ENCODE assay signal across 9 mouse cellular contexts in genomic region chr3:38482749-38483148, GRCm38 (mm10). TPM values are rescaled to one million over a fixed set of nuclear protein-coding genes. Genes with fewer than 3 reads are reported as not detected.
DNase-seq lines count a peak whose midpoint lies in the region; ATAC-seq and TF ChIP-seq lines count a peak whose summit lies in the region.
"Had no signal": no experiment of that assay in that cellular context is flagged by ENCODE, and none has a peak within 500 bp of the region (broad histone marks: within the 10 kb centered on the region; RNA-seq: fewer than 3 reads in every experiment).

No protein-coding gene starts in this region.

- WGBS in heart, embryonic 10.5 days = 41% methylated on average over 11 of the region's 11 CpGs
- 34% methylated on average over 11 of the region's 11 CpGs for WGBS in limb, embryonic 14.5 days
- WGBS in neural tube, embryonic 15.5 days = 13% methylated on average over 11 of the region's 11 CpGs

- H3K36me3 ChIP-seq in heart, embryonic 10.5 days = peaks cover 26% of the 10 kb centered on the region
- H3K36me3 ChIP-seq in limb, embryonic 14.5 days (ENCODE audit: control insufficient read depth, insufficient read depth, low read length) = peaks cover 29% of the 10 kb centered on the region
- H3K36me3 ChIP-seq in neural tube, embryonic 15.5 days = peaks cover 12% of the 10 kb centered on the region; the same call in 1 of the 2 replicates

- peaks cover 33% of the 10 kb centered on the region for H3K4me1 ChIP-seq in heart, embryonic 10.5 days
- peaks cover 31% of the 10 kb centered on the region for H3K4me1 ChIP-seq in limb, embryonic 14.5 days (ENCODE audit: control insufficient read depth, insufficient read depth, low read length)
- H3K4me1 ChIP-seq in neural tube, embryonic 15.5 days = peaks cover 50% of the 10 kb centered on the region

- no peaks in the 10 kb centered on the region for H3K27me3 ChIP-seq in heart, embryonic 10.5 days (ENCODE audit: insufficient read depth, poor library complexity, severe bottlenecking)
- no peaks in the 10 kb centered on the region for H3K27me3 ChIP-seq in limb, embryonic 14.5 days (ENCODE audit: control insufficient read depth, insufficient read depth, low read length)
- H3K27me3 ChIP-seq in neural tube, embryonic 15.5 days (replicated peaks) = no peaks in the 10 kb centered on the region

- DNase-seq in left cerebral cortex, postnatal 4 days = peak; percentile 52
- no peak for DNase-seq in left cerebral cortex, adult 9 months (ENCODE audit: low spot score in 2 of 2)
- peak; percentile 38 to 51 for DNase-seq in cerebellum, postnatal 14 days
- DNase-seq in heart, embryonic 10.5 days (ENCODE audit: low spot score) = no peak
- no peak for DNase-seq in limb, embryonic 14.5 days (ENCODE audit: low spot score)

- peak overlapping the region; percentile 80 for H3K4me2 ChIP-seq in limb, embryonic 14.5 days (replicated peaks; ENCODE audit: low read depth, low read length, severe bottlenecking)
- peak overlapping the region; percentile 84 for H3K4me2 ChIP-seq in neural tube, embryonic 15.5 days

- peak overlapping the region; percentile 95 for H3K9ac ChIP-seq in limb, embryonic 14.5 days (ENCODE audit: low read depth, low read length, severe bottlenecking)
- peak overlapping the region; percentile 97 for H3K9ac ChIP-seq in neural tube, embryonic 15.5 days (replicated peaks)

- no peaks in the 10 kb centered on the region for H3K9me3 ChIP-seq in heart, embryonic 10.5 days
- no peaks in the 10 kb centered on the region for H3K9me3 ChIP-seq in limb, embryonic 14.5 days (ENCODE audit: control insufficient read depth, low read length)
- no peaks in the 10 kb centered on the region for H3K9me3 ChIP-seq in neural tube, embryonic 15.5 days (replicated peaks)

- H3K27ac ChIP-seq in heart, embryonic 10.5 days = peak overlapping the region; percentile 97; the same call in 1 of the 2 replicates
- H3K27ac ChIP-seq in limb, embryonic 14.5 days (replicated peaks; ENCODE audit: low read depth, low read length) = no peak overlapping the region
- 0 out of 2 replicates have a peak overlapping the region, but pooled peaks have one; percentile 92 for H3K27ac ChIP-seq in neural tube, embryonic 15.5 days (replicated peaks)
- H3K27ac ChIP-seq: macrophage had no signal

- intact Hi-C loops in left cerebral cortex, postnatal 4 days (cut with DNase I) = loop anchor here (5.0 to 10.0 kb wide), 2 partner anchors 228 to 255 kb away; no protein-coding TSS in a partner anchor

- H3K4me3 ChIP-seq in heart, embryonic 10.5 days = peak overlapping the region; percentile 94
- peak overlapping the region; percentile 90 for H3K4me3 ChIP-seq in limb, embryonic 14.5 days (replicated peaks; ENCODE audit: low read length)
- H3K4me3 ChIP-seq in neural tube, embryonic 15.5 days (replicated peaks) = peak overlapping the region; percentile 83

- no peak for TF ChIP-seq POLR2A in limb, embryonic 14.5 days (IDR thresholded peaks at IDR 0.05; ENCODE audit: borderline replicate concordance, extremely low read depth, insufficient read depth, insufficient read length)

- no peak for ATAC-seq in limb, embryonic 14.5 days (ENCODE audit: low FRiP score, low read depth)
- no peak for ATAC-seq in neural tube, embryonic 15.5 days (ENCODE audit: low FRiP score)
- ATAC-seq in CD4-positive, CD25-positive, alpha-beta regulatory T cell, adult 4 months = no peak
- no peak for ATAC-seq in megakaryocyte progenitor cell, adult 5-6 weeks (replicated peaks; ENCODE audit: poor library complexity)

RNA-seq across cellular contexts. Expression of gene Ankrd50, which starts 1.9 kb away (rescaled TPM):
- 10 to 100 TPM; 77.0 to 84.6 TPM for total RNA-seq in left cerebral cortex, postnatal 4 days (2021)
- polyA plus RNA-seq in heart, embryonic 10.5 days (2016; fragmentation: Nextera tagmentation; extraction: Ambion mirVana) = 21.3 and 23.1 TPM in 2 replicates
- 45.2 and 46.5 TPM in 2 replicates for polyA plus RNA-seq in limb, embryonic 14.5 days (2012; rRNA removed)
- 29.4 and 31.3 TPM in 2 replicates for polyA plus RNA-seq in limb, embryonic 14.5 days (2014; fragmentation: Nextera tagmentation; extraction: Ambion mirVana)
- polyA plus RNA-seq in neural tube, embryonic 15.5 days (2015; fragmentation: Nextera tagmentation; extraction: Ambion mirVana) = 16.4 and 17.5 TPM in 2 replicates
- polyA plus RNA-seq in CD4-positive, CD25-positive, alpha-beta regulatory T cell, adult 4 months (2017; shearing (Covaris generic)) = 1 to 10 TPM; 5.5 TPM
- total RNA-seq in megakaryocyte progenitor cell, adult 5-6 weeks (2015) = 4.1 and 4.5 TPM in 2 replicates
- 3.4 and 3.5 TPM in 2 replicates for total RNA-seq in megakaryocyte progenitor cell, adult 5-6 weeks (2017)

Comparison
In these comparisons a context has a peak if more than half of its experiments do, and no peak if none do; other contexts are left out.
1. DNase-seq: peak in left cerebral cortex, postnatal 4 days (single experiment) and cerebellum, postnatal 14 days (2 of 2); none in left cerebral cortex, adult 9 months (0 of 2), heart, embryonic 10.5 days (single experiment) and limb, embryonic 14.5 days (single experiment).
2. Peak in every context shown above with its lines, with median percentiles within 50 percentile points of each other: H3K4me3 ChIP-seq.